Mouse (Mus musculus): Measurements from ENCODE around the gene Epo.

Epo gene

DNA sequence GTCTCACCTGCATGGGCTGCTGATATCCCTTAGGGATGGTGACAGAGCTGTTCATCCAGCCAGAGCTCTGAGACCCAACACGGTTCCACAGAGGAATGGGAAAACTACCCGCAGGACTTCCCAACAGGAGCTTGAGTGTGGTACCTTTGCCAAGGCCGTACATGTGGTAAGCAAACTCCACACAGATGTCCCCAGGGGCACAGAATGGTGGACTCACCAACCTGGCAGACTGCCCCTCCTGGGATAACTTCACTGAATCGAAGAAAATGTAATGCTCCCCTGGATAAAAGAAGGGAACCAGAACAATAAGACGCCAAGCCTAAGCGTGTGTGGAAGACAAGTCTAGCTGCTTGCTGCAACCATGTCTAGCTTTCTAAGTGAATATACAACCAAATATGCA lies 66.1 kb downstream of the Epo start:
- DNase-seq = no peak

DNA sequence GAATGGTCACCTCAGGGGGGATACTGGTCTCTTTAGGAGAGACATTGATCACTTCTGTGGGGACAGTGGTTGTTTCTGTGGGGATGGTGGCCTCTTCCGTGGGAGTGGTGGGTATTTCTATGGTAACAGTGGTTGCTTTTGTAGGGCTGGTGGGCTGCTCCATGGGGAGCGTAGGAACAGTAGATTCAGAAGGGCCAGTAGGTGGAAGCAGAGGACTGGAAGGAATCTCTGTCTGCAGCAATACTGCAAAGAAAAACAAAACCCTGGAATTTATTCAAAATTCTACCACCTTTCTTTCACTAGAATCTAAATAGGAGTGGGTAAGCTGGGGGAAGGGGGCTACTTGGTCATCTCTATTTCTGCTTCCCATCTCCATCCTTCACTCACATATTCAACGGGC lies 68.0 kb downstream of the Epo start:
- no peak for DNase-seq

DNA sequence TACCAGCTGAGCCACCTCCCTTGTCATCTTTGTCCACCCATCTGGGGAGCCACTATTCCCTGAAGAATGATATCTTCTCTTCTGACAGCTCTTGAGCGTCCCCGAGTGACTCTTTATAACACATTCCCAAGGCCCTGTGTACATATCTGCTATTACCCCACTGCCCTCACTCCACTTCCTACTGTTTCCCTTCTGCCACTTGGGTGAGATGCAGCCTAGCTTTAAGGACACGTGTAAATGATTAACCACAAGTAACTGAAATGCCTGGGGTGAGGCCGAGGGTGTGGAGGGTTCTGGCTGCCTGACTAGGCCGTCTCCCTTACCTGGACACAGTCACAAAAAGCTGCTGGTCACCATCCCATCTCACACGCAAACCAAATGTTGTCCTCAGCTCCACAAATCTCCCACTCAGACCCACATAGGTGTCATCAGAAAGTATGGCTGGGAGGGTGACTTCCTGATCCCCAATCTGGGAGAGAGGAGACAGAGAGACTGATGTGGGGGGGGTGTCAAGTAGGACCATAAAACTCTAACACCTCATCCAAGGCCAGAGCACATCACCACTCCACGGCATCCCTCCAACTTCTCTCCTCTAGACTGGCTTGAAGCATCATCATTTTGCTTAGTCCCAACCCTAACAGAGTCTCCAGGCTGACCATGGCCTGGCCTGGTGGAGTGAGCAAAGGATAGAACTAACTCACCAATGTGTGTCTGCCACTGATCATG lies 77.0 kb downstream of the Epo start:
- DNase-seq = no peak

DNA sequence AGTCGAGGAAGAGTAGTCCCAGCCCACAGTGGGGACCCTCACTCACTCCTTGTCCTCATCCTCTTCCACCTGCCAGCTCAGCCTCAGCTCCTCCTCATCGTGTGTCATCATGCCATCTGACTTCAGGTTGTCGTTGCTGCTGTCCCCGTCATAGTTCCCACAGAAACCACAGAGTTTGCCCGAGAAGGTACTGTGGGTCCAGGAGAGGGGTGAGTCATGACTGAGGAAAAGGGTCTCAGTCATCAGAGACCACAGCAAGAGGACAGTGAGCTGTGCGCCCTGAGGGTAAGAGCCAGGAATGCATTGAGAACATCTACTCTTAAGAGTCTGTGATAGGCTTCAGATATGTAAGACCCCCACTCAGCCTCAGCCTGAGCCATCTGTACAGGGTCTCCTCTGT lies 77.8 kb downstream of the Epo start:
- DNase-seq = no peak

DNA sequence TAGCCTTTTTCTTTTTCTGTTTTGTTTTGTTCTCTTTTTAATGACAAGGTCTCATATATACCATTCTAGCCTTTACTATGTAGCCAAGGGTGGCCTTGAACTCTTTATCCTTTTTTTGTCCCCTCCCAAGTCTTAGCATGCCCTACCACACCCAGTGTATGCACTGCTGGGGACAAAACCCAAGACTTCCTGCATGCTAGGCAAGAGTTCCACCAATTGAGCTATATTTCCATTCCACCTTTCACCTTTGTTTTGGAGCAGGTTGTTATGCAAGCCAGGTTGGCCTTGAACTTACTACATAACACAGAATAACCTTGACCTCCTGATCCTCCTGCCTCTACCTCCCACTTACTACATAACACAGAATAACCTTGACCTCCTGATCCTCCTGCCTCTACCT lies 87.5 kb downstream of the Epo start:
- DNase-seq = no peak

DNA sequence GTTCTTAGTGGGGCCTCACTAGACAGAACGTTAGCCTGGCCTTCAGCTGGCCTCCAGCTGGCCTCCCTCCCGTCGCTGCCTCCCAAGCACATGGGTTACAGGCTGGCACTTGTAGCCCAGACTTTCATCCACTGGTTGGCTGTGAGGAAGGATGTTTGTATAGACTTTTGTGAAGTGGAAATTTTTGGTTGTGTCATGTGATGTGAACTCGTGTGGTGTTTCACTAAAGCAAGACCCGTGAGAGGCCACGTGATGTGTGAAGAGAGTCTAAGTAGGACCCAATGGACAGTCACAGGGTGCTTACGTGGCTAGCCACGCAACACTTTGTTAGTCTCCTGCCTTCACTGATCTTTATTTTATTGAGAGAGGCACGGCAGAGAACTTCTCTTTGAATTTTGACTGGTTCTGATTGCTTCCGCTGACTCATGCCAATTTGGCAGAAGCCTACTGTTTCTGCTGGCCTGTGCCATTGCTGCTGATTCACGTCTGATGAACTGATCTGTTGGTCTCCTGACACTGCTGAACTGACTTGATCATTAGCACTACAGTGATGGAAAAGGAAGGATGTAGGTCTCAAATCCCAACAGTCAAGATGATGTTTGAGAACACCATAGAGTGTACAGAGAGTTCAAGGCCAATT lies 92.7 kb downstream of the Epo start:
- no peak for DNase-seq

DNA sequence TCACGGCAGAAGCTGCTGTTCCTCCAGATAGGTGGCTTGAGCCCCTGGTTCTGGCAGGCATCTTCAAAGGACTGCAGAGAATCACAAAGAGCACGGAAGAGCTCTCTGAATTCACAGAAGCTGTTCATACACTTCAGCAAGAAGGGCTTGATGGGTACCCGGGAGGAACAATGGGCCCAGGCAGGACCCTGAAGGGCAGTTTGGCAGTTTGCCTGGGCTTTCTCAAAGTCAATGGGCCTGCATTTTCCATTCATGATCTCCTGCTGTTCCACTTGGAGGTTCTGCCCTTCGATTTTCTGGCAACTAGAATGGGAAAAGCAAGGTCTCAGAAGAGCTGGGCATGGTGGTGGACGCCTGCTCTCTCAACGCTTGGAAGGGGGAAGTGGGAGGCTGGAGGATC lies 99.2 kb downstream of the Epo start:
- no peak for DNase-seq
